Mouse (Mus musculus) spleen, adult 2 months (tissue): ENCODE results near the gene Gm10197.

Source experiments
- CTCF ChIP-seq: fragments of 200-500 bp; IDR thresholded peaks from 2 replicates; pipeline ENCODE4 v1.5.1; 2011; ENCODE audit warnings: mild to moderate bottlenecking, inconsistent platforms; ENCODE audit not compliant: insufficient read depth, insufficient read length, insufficient replicate concordance; ENCODE audit errors: extremely low read depth
- POLR2A ChIP-seq: fragments of 200-500 bp; IDR thresholded peaks from 2 replicates; pipeline ENCODE4 v1.6.1; 2011; ENCODE audit warnings: low read depth, low read length, inconsistent platforms

DNA sequence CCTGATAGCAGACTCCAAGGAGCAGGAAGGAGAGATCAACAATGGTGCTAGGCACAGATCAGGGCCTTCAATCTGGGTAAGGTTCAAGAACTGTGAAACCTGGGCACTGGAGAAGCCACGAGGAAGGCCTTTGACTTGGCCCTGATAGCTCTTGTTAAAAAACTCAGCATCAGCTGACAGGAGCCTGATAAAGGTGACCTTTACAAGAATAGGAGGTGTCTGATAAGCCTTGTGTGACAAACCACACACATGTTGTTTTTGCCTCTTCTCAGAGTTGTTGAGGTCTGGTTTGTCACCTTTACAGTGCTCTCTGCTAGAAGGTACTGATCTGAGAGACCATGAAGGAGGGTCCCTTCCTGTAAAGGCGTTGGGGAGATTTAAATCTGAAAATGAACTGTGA, 35.8 kb upstream of the Gm10197 start:
- TF ChIP-seq CTCF (no peak), POLR2A (no peak)
